Mouse (Mus musculus) MEL (cell line): ENCODE measurements around the gene Chil1.

ENCODE experiments used
- CHD2 ChIP-seq: IDR thresholded peaks from 2 replicates; pipeline ENCODE4 v1.6.1; 2011; ENCODE audit warnings: low read length, improper control_type of control experiment
- CTCF ChIP-seq, 3 experiments: IDR thresholded peaks in 2 of 3; conservative IDR thresholded peaks in 1 of 3; 2 replicates each; pipeline ENCODE4 v1.5.1; 2011 to 2012; ENCODE audit warnings: low read length in 3 of 3, low read depth in 2 of 3, mild to moderate bottlenecking in 2 of 3, improper control_type of control experiment in 1 of 3, inconsistent platforms in 1 of 3, mixed read lengths in 1 of 3, moderate library complexity in 1 of 3; ENCODE audit not compliant: control insufficient read depth in 1 of 3, insufficient read depth in 1 of 3, poor library complexity in 1 of 3, severe bottlenecking in 1 of 3
- E2F4 ChIP-seq: IDR thresholded peaks from 2 replicates; pipeline ENCODE4 v1.6.1; 2011; ENCODE audit warnings: low read depth, low read length, improper control_type of control experiment, borderline replicate concordance
- ELF1 ChIP-seq: IDR thresholded peaks from 2 replicates; pipeline ENCODE4 v1.6.1; 2014; ENCODE audit warnings: low read depth, mild to moderate bottlenecking, inconsistent platforms, low read length, improper control_type of control experiment, moderate library complexity
- GATA1 ChIP-seq: IDR thresholded peaks from 2 replicates; pipeline ENCODE4 v1.6.1; 2011; ENCODE audit warnings: low read depth, low read length, improper control_type of control experiment
- MAX ChIP-seq: IDR thresholded peaks from 2 replicates; pipeline ENCODE4 v1.6.1; 2011; ENCODE audit warnings: low read length, improper control_type of control experiment
- POLR2A ChIP-seq, 2 experiments: IDR thresholded peaks; 2 replicates each; pipeline ENCODE4 v1.6.1; 2011 to 2012; ENCODE audit warnings: low read length in 2 of 2, mild to moderate bottlenecking in 2 of 2, control low read depth in 1 of 2, improper control_type of control experiment in 1 of 2, low read depth in 1 of 2, moderate library complexity in 1 of 2; ENCODE audit not compliant: control insufficient read depth in 1 of 2, insufficient read depth in 1 of 2, poor library complexity in 1 of 2
- POLR2AphosphoS2 ChIP-seq: IDR thresholded peaks from 2 replicates; pipeline ENCODE4 v1.6.1; 2011; ENCODE audit warnings: low read length, improper control_type of control experiment
- RAD21 ChIP-seq: IDR thresholded peaks from 2 replicates; pipeline ENCODE4 v1.6.1; 2011; ENCODE audit warnings: mild to moderate bottlenecking, low read depth, low read length, improper control_type of control experiment
- SIN3A ChIP-seq: IDR thresholded peaks from 2 replicates; pipeline ENCODE4 v1.6.1; 2012; ENCODE audit warnings: low read length, improper control_type of control experiment, inconsistent platforms
- TAL1 ChIP-seq: IDR thresholded peaks from 2 replicates; pipeline ENCODE4 v1.6.1; 2012; ENCODE audit warnings: mild to moderate bottlenecking, inconsistent platforms, low read length, moderate library complexity, mixed read lengths
- TCF12 ChIP-seq: IDR thresholded peaks from 2 replicates; pipeline ENCODE4 v1.6.1; 2014; ENCODE audit warnings: low read depth, mild to moderate bottlenecking, inconsistent platforms, low read length, improper control_type of control experiment, moderate library complexity
- USF1 ChIP-seq: IDR thresholded peaks from 2 replicates; pipeline ENCODE4 v1.6.1; 2014; ENCODE audit warnings: low read depth, mild to moderate bottlenecking, inconsistent platforms, low read length, improper control_type of control experiment, moderate library complexity
- ZMIZ1 ChIP-seq: IDR thresholded peaks from 2 replicates; pipeline ENCODE4 v1.6.1; 2012; ENCODE audit warnings: low read depth, mild to moderate bottlenecking, inconsistent platforms, low read length, improper control_type of control experiment, moderate library complexity

DNA sequence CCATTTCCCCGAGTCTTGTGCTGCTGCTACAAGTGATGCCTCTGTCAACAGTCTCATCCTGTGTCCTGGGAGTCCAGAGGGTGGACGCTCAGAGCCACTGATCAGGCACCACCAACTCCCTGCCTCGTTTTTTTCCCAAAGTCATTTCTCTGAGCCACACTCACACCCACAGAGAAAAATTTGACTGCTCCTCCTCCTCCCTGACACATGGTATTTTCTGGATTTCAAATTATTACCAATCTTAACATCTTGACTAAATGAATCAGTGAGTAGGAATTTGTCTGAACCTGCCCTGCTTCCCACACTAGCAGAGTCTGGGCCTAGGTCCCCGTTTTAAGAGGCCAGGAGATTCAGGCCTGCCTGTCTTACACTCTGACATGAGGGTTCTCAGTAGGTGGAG, 10.0 kb downstream of the Chil1 start:
- TF ChIP-seq POLR2AphosphoS2, result no peak
- TF ChIP-seq TCF12, result no peak
- no peak for TF ChIP-seq CTCF (IDR thresholded peaks at IDR 0.05 in 2 of 3, conservative IDR thresholded peaks at IDR 0.05 in 1 of 3; ENCODE audit: control insufficient read depth in 1 of 3, insufficient read depth in 1 of 3, low read depth in 2 of 3, low read length in 3 of 3, poor library complexity in 1 of 3, severe bottlenecking in 1 of 3)
- no peak for TF ChIP-seq ZMIZ1
- no peak for TF ChIP-seq ELF1
- no peak for TF ChIP-seq GATA1
- no peak for TF ChIP-seq CHD2
- no peak for TF ChIP-seq TAL1
- no peak for TF ChIP-seq RAD21
- no peak for TF ChIP-seq USF1
- no peak for TF ChIP-seq E2F4
- no peak for TF ChIP-seq POLR2A (IDR thresholded peaks at IDR 0.05; ENCODE audit: control insufficient read depth in 1 of 2, insufficient read depth in 1 of 2, low read depth in 1 of 2, low read length in 2 of 2, poor library complexity in 1 of 2)
- no peak for TF ChIP-seq SIN3A
- TF ChIP-seq MAX, result no peak
